ENCODE assay signal across 13 mouse cellular contexts in the genomic region with DNA sequence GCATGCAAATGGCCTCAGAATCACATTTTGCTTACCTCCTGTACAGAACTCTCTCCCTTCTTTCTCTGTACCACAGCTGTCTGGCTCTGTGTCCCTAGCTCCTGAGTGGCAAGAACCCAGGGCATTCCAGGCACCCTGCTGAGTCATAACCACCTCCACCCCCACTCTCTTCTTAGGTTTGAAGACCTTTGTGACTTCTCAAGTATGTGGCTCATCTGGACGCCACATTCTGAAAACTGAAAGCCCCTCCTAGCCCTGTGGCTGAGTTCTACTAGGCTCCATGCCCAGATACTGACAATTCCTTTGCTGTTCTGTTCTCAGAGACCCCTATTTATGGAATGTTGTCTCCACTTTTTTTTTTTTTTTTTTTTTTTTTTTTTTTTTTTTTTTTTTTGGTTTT.
DNase-seq lines count a peak whose midpoint lies in the region; ATAC-seq lines count a peak whose summit lies in the region.
"Had no signal": no experiment of that assay in that cellular context is flagged by ENCODE, and none has a peak within 500 bp of the region (broad histone marks: within the 10 kb centered on the region; RNA-seq: fewer than 3 reads in every experiment).

No protein-coding gene starts in this region.

- no peaks in the 10 kb centered on the region for H3K4me1 ChIP-seq in forebrain, embryonic 11.5 days (replicated peaks; ENCODE audit: control insufficient read depth, insufficient read depth, low read length)
- H3K4me1 ChIP-seq: stomach, embryonic 15.5 days had no signal

- no peak overlapping the region for H3K9ac ChIP-seq in forebrain, embryonic 11.5 days (ENCODE audit: low read length)
- H3K9ac ChIP-seq: forebrain, embryonic 12.5 days; liver, postnatal 0 days; stomach, embryonic 15.5 days had no signal

- H3K36me3 ChIP-seq in forebrain, embryonic 11.5 days (ENCODE audit: control insufficient read depth, insufficient read depth, low read length): no peaks in the 10 kb centered on the region
- H3K36me3 ChIP-seq: forebrain, embryonic 12.5 days; stomach, embryonic 15.5 days had no signal

- H3K9me3 ChIP-seq in forebrain, embryonic 11.5 days (ENCODE audit: control insufficient read depth, low read length): no peaks in the 10 kb centered on the region
- H3K9me3 ChIP-seq: forebrain, embryonic 12.5 days; stomach, embryonic 15.5 days had no signal

- no peak for ATAC-seq in activated CD4-positive, CD25-positive, alpha-beta regulatory T cell, adult 4 months
- ATAC-seq in forebrain, embryonic 11.5 days (replicated peaks; ENCODE audit: low FRiP score): no peak
- ATAC-seq: liver, postnatal 0 days had no signal

- no peak overlapping the region for H3K4me2 ChIP-seq in forebrain, embryonic 11.5 days (ENCODE audit: low read depth, low read length, severe bottlenecking)
- H3K4me2 ChIP-seq: forebrain, embryonic 12.5 days; stomach, embryonic 15.5 days had no signal

- H3K27me3 ChIP-seq in forebrain, embryonic 11.5 days (ENCODE audit: control insufficient read depth, insufficient read depth, low read length): no peaks in the 10 kb centered on the region
- H3K27me3 ChIP-seq: forebrain, embryonic 12.5 days; stomach, embryonic 15.5 days had no signal

- H3K4me3 ChIP-seq in forebrain, embryonic 11.5 days (ENCODE audit: low read depth, low read length): no peak overlapping the region
- H3K4me3 ChIP-seq: forebrain, embryonic 12.5 days; stomach, embryonic 15.5 days had no signal

- DNase-seq in adrenal gland, adult (ENCODE audit: inconsistent age in 2 of 2, low spot score in 1 of 2): peak; percentile 27 to 43
- no peak for DNase-seq in adrenal gland, adult 8-10 months
- DNase-seq in lung, adult 18-20 months: peak; percentile 44 to 46
- DNase-seq in lung, postnatal 10 days: no peak
- peak; percentile 34 for DNase-seq in embryo, embryonic 10 days (ENCODE audit: low spot score)
- peak; percentile 10 for DNase-seq in lung, postnatal 14 days
- no peak for DNase-seq in forebrain, embryonic 11.5 days (ENCODE audit: low spot score)
- DNase-seq: adrenal gland, postnatal 10 days; cerebellum, adult 2 months; liver, postnatal 0 days had no signal

- no peak overlapping the region for H3K27ac ChIP-seq in forebrain, embryonic 11.5 days (ENCODE audit: low read depth, low read length)
- H3K27ac ChIP-seq: forebrain, embryonic 12.5 days; stomach, embryonic 15.5 days had no signal

- WGBS in forebrain, embryonic 11.5 days: 68% methylated on average over 1 of the region's 1 CpGs

Comparison
In these comparisons a context has a peak if more than half of its experiments do, and no peak if none do; other contexts are left out.
1. DNase-seq: peak in adrenal gland, adult (2 of 2), lung, adult 18-20 months (2 of 2), embryo, embryonic 10 days (single experiment) and lung, postnatal 14 days (single experiment); none in adrenal gland, adult 8-10 months (single experiment), lung, postnatal 10 days (single experiment) and forebrain, embryonic 11.5 days (single experiment).